Mouse (Mus musculus) gastrocnemius, postnatal 25 days (tissue): ENCODE data around the gene Prr13. TPM values are rescaled to one million over a fixed set of nuclear protein-coding genes. Genes with fewer than 3 reads are reported as not detected.
A peak's percentile ranks its signal among the peaks of the same experiment; 100 is the strongest.

Experiments used
- DNase-seq: peaks from one replicate; pipeline ENCODE4 v3.0.0; 2022
- total RNA-seq, 2 experiments: library from RNA; stranded (reverse); gene quantifications; 1 replicate in 1 of 2; 2 replicates in 1 of 2; pipeline ENCODE4 v1.2.3; 2021

Gene Prr13
- total RNA-seq, 2 experiments from 2014 or later = 12.9 to 13.2 TPM

DNA sequence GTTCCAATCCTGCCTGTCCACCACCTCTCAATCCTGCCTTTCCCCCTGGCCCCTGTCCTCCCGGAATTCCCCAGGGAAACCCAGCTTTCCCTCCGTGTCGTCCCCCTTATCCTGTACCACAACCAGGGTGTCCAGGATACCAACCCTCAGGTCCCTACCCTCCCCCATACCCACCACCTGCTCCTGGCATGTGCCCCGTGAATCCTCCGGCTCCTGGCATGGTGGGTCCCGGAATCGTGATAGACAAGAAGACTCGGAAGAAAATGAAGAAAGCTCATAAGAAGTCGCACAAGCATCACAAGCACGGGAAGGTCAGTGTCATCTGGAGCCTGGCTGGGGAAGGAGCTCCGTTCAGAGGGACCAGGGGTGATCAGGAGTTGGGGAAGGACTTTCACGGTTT is 1.6 kb downstream of the Prr13 start:
- DNase-seq = no peak

GRCm38 (mm10) chr15:102460971-102461370 is 2.1 kb downstream of the Prr13 start:
- DNase-seq = no peak

DNA sequence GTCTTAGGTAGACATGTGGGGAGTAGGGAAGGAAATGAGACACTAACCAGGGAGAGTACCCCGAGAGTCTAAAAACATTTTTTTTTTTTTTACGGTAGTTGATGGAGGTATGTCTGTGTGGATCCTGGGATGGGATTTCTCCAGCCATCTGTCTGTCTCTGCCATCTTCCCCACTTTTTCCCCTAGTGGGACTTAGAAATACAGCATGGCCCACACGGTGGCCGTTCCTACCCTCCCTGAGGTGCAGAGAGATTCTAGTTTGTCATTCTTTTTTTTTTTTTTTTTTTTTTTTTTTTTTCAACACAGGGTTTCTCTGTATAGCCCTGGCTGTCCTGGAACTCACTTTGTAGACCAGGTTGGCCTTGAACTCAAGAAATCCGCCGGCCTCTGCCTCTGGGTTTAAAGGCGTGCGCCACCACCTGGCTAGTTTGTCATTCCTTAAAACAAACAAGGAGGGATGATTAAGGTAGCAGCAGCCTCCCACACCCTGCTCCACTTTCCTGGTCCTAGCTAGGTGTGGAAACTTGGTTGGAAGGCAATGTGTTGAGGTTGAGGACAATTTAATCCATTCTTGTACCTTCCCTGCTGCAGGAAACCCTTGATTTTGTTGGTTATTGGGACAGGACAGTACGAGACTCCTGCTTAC is 2.7 kb downstream of the Prr13 start:
- DNase-seq = no peak

DNA sequence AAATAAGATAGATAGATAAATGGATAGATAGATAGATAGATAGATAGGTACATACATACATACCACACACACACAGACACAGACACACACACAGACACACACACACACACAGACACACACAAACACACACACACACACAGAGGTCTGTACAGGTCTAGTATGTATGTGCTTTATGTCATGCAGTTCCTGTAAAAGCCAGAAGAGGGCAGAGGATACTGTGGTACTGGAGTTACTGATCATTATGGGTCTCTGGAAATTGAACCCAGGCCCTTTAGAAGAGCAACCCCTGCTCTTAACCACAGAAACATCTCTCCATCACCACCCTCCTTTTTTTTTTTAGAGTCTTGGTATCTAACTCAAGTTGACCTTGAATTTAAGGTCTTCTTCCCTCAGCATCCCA is 4.8 kb downstream of the Prr13 start:
- DNase-seq = no peak

- DNase-seq = no peak
Measured at GRCm38 (mm10) chr15:102468675-102469370, 10.0 kb downstream of the Prr13 start.

- DNase-seq = peak; percentile 98
Measured at GRCm38 (mm10) chr15:102470183-102470604, 11.4 kb downstream of the Prr13 start, which contains the start of gene Pcbp2. TSS of gene Pcbp2 (plus strand) at chr15:102470539.

DNA sequence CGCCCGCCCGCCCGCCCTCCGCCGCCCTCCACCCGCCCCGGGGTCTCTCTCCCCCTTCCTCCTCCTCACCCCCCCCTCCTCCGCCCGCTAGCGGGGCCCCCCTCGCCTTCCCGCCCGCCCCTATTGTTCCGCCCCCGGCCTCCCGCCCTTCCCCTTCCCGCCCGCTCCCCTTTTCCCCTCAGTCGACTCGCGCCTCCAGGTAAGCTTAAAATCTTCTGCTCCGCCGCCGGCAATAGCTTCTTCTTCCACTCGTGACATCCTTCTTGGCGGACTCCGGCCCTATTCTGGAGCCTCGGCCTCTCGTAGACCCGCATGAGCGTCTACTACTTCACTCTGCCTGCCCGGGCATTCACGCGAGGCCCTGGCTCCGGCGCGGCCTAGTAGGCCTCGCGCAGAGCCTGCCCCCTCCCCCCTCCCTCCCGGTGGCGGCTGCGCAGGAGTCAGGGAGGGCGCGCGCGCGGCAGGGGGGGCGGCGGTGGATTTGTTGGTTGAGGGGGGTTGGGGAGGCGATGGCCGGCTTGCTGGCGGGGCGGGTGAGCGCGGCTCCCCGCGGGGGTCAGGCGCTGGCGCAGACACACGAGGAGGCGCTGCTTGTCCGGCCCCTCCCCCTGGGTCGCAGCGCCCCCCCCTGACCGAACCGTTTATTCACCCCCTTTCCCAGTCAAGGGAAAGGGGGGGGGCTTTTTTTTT is 11.9 kb downstream of the Prr13 start:
- peak; percentile 88 for DNase-seq

- no peak for DNase-seq
Measured at GRCm38 (mm10) chr15:102471295-102471645, 12.4 kb downstream of the Prr13 start.

DNA sequence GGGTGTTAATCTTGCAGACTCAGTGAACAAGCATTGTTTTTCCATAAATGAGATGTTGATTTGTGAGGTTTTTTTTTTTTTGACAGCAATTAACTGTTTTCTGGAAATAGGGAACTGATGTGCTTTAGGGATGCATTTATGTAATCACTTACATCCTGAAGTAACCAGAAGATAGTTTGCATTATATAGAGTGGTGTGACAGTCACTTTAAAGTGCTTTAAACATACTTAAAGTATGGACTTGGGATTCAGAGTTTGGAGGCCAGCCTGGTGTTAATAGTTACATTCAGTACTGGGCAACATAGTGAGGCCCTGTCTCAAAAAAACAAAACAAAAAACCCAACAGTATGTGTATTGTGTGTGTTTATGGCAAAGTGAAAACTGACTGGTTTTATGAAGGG is 12.9 kb downstream of the Prr13 start:
- DNase-seq = no peak

- no peak for DNase-seq
Measured at GRCm38 (mm10) chr15:102473246-102473645, 14.4 kb downstream of the Prr13 start.

DNA sequence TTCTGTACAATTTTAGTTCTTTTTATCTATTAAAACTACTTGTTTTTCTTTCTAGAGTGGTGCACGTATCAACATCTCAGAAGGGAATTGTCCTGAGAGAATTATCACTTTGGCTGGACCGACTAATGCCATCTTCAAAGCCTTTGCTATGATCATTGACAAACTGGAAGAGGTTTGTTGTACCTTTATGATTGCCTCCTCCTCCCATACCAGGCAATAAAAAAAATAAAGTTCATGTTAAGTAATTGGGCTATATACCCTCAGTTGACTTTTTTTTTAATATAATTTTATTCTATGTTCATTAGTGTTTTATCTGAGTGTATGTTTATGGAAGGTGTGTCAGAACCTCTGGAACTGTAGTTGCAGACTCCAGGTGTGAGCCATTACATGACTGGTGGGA is 15.7 kb downstream of the Prr13 start:
- no peak for DNase-seq

DNA sequence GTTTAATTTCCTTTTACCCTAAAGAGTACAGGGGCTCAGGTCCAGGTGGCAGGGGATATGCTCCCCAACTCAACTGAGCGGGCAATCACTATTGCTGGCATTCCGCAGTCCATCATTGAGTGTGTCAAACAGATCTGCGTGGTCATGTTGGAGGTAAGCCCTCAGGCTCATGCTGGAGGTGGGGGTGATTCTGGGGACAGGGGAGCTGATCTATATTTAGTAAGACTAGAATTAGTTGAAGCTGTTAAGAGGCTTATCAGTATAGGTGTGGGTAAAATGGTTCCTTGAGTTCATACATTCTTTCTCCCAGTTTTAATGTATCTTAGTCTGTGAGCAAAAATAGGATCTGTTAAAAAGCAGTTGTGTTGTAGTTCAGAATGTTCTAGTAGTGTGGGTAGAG is 24.3 kb downstream of the Prr13 start:
- DNase-seq = no peak

- no peak for DNase-seq
Measured at GRCm38 (mm10) chr15:102485853-102486252, 27.0 kb downstream of the Prr13 start.

- DNase-seq = no peak
Measured at GRCm38 (mm10) chr15:102487664-102488063, 28.8 kb downstream of the Prr13 start.

GRCm38 (mm10) chr15:102498322-102498721 is 39.5 kb downstream of the Prr13 start:
- DNase-seq = no peak

- no peak for DNase-seq
Measured at GRCm38 (mm10) chr15:102499370-102499769, 40.5 kb downstream of the Prr13 start.

DNA sequence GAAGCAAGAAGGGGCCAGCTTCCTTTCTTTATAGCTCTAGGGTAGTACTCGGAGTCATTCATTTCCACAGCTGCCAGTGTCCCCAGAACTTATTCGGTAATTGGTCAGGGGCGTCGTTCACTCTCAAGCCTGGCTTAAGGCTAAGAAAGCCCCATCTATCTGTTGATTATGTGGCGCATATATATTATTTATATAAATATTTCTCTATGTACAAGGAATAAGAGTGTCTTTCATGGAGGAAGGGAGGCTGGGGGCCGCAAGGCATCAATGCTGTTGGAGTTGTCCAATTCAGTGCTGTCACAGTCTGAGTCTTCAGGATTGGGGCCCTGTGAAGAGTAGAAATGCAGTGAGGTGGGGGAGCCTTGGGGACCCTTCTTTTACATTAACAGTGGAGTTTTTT is 41.0 kb downstream of the Prr13 start:
- no peak for DNase-seq

DNA sequence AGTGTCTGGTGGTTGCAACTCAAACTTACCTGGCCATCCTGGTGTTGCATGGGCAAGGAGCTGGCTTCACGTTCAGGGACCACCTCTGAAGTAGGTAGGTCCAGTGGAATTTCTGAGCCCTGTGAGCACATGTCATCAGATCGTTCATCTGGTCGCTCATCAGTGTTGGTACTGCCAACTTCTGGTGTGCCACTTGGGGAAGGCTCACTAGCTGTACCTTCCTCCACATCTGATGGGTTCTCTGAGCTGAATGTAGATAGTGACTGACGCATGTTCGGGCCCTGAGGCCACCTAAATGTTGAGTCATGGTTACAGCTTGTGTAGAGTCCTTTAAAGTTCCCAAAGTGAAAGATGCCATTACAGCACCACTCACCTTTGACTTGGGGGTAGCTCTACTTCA is 41.7 kb downstream of the Prr13 start:
- no peak for DNase-seq

DNA sequence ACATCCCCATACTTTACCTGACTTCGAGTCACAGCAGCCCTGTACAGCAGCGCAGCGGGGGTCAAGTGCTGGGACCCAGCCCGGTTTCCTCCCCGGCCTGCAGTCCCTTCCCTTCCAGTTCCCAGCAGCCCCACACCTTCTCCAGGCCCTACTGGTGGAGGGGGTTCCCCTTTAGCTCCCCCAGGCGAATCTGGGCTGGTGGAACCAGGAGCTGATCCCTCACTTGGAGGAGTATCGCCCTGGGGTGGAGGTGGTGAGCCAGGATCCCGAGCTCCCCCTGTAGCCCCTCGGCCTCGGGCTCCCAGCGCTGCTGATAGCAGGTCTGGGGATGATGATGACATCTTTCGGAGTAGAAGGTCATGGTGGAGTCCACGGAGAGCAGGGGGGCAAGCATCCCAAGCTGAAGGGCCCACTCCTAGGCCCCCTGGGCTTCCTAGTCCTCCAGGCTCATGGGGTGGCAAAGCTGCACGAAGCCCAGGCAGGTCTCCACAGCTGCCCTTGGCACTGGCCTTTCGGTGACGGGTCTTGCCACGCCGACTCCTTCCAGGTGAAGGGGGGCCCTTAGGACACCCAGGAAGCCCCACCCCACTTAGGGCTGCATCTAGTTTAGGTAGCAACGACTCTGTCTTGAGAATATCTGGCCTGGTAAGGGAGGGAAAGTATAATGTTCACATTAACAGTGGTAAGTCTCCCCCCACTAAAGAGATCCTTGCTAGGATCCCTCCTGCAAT is 42.4 kb downstream of the Prr13 start:
- DNase-seq = no peak

- no peak for DNase-seq
Measured at GRCm38 (mm10) chr15:102502254-102502840, 43.5 kb downstream of the Prr13 start.

- DNase-seq = no peak
Measured at GRCm38 (mm10) chr15:102503447-102503846, 44.6 kb downstream of the Prr13 start, which contains the start of gene Gm10337. TSS of gene Gm10337 (plus strand) at chr15:102503722.
